Mouse (Mus musculus) neural tube, embryonic 11.5 days (tissue): ENCODE results near the gene Cpa5. TPM values are rescaled to one million over a fixed set of nuclear protein-coding genes. Genes with fewer than 3 reads are reported as not detected.
A peak's percentile ranks its signal among the peaks of the same experiment; 100 is the strongest.

Experiments used
- ATAC-seq: fragments of 200-750 bp; cut with Nextera tagmentation; 2 replicates; pipeline ENCODE4 v1.8.0; 2017; ENCODE audit warnings: moderate number of reproducible peaks, mild to moderate bottlenecking, moderate TSS enrichment, moderate library complexity; ENCODE audit not compliant: insufficient read depth, low FRiP score, low TSS enrichment
- DNase-seq: peaks from one replicate; pipeline ENCODE4 v3.0.0-alpha.2; 2015; ENCODE audit warnings: low spot score
- H3K27ac ChIP-seq: fragments of 300-500 bp; sonication (generic); 2 replicates; pipeline ENCODE4 v1.5.1; 2014; ENCODE audit warnings: low read depth, mild to moderate bottlenecking, low read length
- H3K27me3 ChIP-seq: fragments of 300-500 bp; sonication (generic); 2 replicates; pipeline ENCODE4 v1.6.1; 2014; ENCODE audit warnings: mild to moderate bottlenecking, low read length, mixed read lengths; ENCODE audit not compliant: control insufficient read depth, insufficient read depth
- H3K36me3 ChIP-seq: fragments of 300-500 bp; sonication (generic); 2 replicates; pipeline ENCODE4 v1.6.1; 2014; ENCODE audit warnings: mild to moderate bottlenecking, low read length, moderate library complexity, mixed read lengths; ENCODE audit not compliant: control insufficient read depth, insufficient read depth
- H3K4me1 ChIP-seq: fragments of 300-500 bp; sonication (generic); 2 replicates; pipeline ENCODE4 v1.6.1; 2014; ENCODE audit warnings: low read length, mixed read lengths; ENCODE audit not compliant: control insufficient read depth, insufficient read depth
- H3K4me2 ChIP-seq: fragments of 300-500 bp; sonication (generic); 2 replicates; pipeline ENCODE4 v1.6.1; 2014; ENCODE audit warnings: low read depth, mild to moderate bottlenecking, moderate library complexity
- H3K4me3 ChIP-seq: fragments of 300-500 bp; sonication (generic); 2 replicates; pipeline ENCODE4 v1.5.1; 2014; ENCODE audit warnings: low read depth, low read length
- H3K9ac ChIP-seq: fragments of 300-500 bp; sonication (generic); 2 replicates; pipeline ENCODE4 v1.6.1; 2014; ENCODE audit warnings: mild to moderate bottlenecking, low read length
- H3K9me3 ChIP-seq: fragments of 300-500 bp; sonication (generic); 2 replicates; pipeline ENCODE4 v1.6.1; 2016; ENCODE audit warnings: low read length; ENCODE audit not compliant: control insufficient read depth
- WGBS: fragments of 180-500 bp; shearing (Covaris S2); extraction: QIAGEN DNeasy Blood & Tissue Kit; methylation state at CpG from one replicate; pipeline ENCODE4 v1.1.7; 2014; 5-methylcytosine and 5-hydroxymethylcytosine counted together
- polyA plus RNA-seq: library from polyadenylated mRNA; unstranded; fragments of >200 nt; fragmentation: Nextera tagmentation; extraction: Ambion mirVana; gene quantifications from 2 replicates; pipeline ENCODE4 v1.2.1, GENCODE M21; 2014

Cpa5 gene
- polyA plus RNA-seq, 1 experiment from 2014 or later = not detected

GRCm38 (mm10) chr6:30615741-30616140 is 4.9 kb downstream of the Cpa5 start:
- ATAC-seq (no peak), DNase-seq (no peak)
- H3K9ac ChIP-seq = no peak overlapping the region
- H3K36me3 ChIP-seq = no peaks in the 10 kb centered on the region
- H3K9me3 ChIP-seq = no peaks in the 10 kb centered on the region
- 17% methylated on average over 4 of the region's 4 CpGs for WGBS
- no peak overlapping the region for H3K4me3 ChIP-seq
- peaks cover 43% of the 10 kb centered on the region for H3K4me1 ChIP-seq
- peak overlapping the region; percentile 83 for H3K27ac ChIP-seq
- H3K4me2 ChIP-seq = no peak overlapping the region
- H3K27me3 ChIP-seq = no peaks in the 10 kb centered on the region

DNA sequence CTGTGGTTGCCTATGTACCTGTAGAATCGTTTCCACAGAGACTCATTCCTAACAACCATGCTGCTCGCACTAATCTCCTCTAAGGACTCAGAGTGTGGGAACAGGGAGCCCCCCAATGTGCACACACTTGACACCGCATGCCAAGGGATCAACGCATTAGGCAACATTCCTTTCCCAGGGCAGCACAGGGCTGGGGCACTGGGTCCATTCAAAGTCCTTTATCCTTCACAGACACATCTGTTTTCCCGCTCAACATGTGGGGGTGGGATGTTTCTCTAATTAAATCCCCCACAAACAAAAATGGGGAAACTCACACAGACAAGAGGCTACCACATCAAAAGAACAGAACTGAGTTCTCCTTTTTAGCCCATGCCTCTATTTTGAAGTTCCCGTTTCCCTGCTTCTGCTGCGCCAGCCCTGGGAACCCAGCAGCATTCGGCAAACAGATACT is 5.7 kb downstream of the Cpa5 start:
- Histone ChIP-seq H3K9ac (peak overlapping the region; percentile 32; the same call in 1 of the 2 replicates), H3K4me2 (peak overlapping the region; percentile 44), H3K27me3 (no peaks in the 10 kb centered on the region), H3K9me3 (no peaks in the 10 kb centered on the region), H3K36me3 (no peaks in the 10 kb centered on the region), H3K27ac (peak overlapping the region; percentile 83), H3K4me3 (no peak overlapping the region), H3K4me1 (peaks cover 41% of the 10 kb centered on the region)
- 2% methylated on average over 8 of the region's 8 CpGs for WGBS
- DNase-seq (peak; percentile 60), ATAC-seq (no peak)

DNA sequence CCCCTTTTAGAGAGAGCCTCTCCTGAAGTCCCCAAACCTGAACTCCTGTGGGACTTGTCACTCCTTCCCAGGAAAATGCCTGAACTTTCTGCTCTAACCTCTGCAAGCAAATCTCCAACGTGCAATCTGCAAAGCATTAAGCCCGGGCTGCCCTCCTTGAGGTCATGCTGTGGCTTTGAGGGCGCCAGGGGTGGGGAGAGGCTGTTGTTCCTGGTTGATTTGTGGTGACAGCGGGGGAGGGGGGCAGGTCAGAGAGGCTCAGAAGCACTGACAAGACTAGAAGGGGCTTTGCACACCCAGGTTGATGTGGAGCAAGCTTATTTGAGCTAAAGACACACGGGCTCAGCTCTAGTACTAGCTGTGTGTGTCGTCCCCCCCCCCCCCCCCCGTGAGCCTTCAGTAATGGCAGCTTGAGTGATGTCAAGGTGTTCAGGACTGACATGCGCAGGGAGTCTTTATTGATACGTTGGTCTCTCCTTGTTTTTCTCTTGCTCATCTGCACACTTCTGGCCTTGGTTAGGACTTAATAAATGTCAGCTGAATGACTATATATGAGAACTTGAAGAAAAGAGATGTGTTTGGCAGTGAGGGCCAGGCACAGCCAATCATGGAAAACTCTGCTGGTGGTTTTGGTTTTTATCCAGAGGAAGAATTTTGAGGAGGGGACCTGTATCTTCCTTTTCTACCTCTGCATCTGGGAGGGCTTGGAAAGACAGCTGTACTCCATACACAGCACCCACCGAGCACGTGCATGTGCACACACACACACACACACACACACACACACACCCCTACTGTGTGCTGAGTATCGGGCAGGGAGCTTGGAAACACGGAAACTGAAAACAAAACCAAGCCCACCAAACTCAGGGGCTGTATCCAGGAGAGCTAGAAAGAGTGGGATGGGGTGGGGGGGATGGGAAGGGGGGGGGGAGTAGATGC is 6.5 kb downstream of the Cpa5 start:
- Histone ChIP-seq H3K36me3 (no peaks in the 10 kb centered on the region), H3K4me2 (peak overlapping the region; percentile 44), H3K27ac (peak overlapping the region; percentile 83), H3K27me3 (no peaks in the 10 kb centered on the region), H3K9me3 (no peaks in the 10 kb centered on the region), H3K4me1 (peaks cover 40% of the 10 kb centered on the region), H3K9ac (no peak overlapping the region), H3K4me3 (0 out of 2 replicates have a peak overlapping the region, but pooled peaks have one; percentile 4)
- ATAC-seq (peak; percentile 45), DNase-seq (peak; percentile 81)
- 2% methylated on average over 13 of the region's 13 CpGs for WGBS

- Histone ChIP-seq H3K36me3 (no peaks in the 10 kb centered on the region), H3K4me2 (peak overlapping the region; percentile 44), H3K4me3 (0 out of 2 replicates have a peak overlapping the region, but pooled peaks have one; percentile 4), H3K9me3 (no peaks in the 10 kb centered on the region), H3K9ac (peak overlapping the region; percentile 27; the same call in 1 of the 2 replicates), H3K27ac (peak overlapping the region; percentile 83), H3K4me1 (peaks cover 39% of the 10 kb centered on the region), H3K27me3 (no peaks in the 10 kb centered on the region)
- ATAC-seq (peak; percentile 85), DNase-seq (peak; percentile 77)
- WGBS = 3% methylated on average over 18 of the region's 18 CpGs
Observed at GRCm38 (mm10) chr6:30617959-30618590, 7.3 kb downstream of the Cpa5 start.

GRCm38 (mm10) chr6:30618735-30619134 is 7.9 kb downstream of the Cpa5 start:
- no peak overlapping the region for H3K4me3 ChIP-seq
- no peak overlapping the region for H3K4me2 ChIP-seq

GRCm38 (mm10) chr6:30619606-30620005 is 8.8 kb downstream of the Cpa5 start:
- Histone ChIP-seq H3K4me2 (no peak overlapping the region), H3K36me3 (no peaks in the 10 kb centered on the region), H3K27ac (no peak overlapping the region), H3K9ac (no peak overlapping the region), H3K4me1 (peaks cover 39% of the 10 kb centered on the region), H3K27me3 (no peaks in the 10 kb centered on the region), H3K9me3 (no peaks in the 10 kb centered on the region), H3K4me3 (no peak overlapping the region)
- 68% methylated on average over 5 of the region's 5 CpGs for WGBS
- ATAC-seq (no peak), DNase-seq (no peak)

More at GRCm38 (mm10) chr6:30618735-30619134, 7.9 kb downstream of the Cpa5 start:
- 31% methylated on average over 6 of the region's 6 CpGs for WGBS
- no peaks in the 10 kb centered on the region for H3K27me3 ChIP-seq
- 0 out of 2 replicates have a peak overlapping the region, but pooled peaks have one; percentile 19 for H3K9ac ChIP-seq
- DNase-seq (no peak), ATAC-seq (no peak)
- H3K27ac ChIP-seq = peak overlapping the region; percentile 28
- H3K9me3 ChIP-seq = no peaks in the 10 kb centered on the region
- H3K4me1 ChIP-seq = peaks cover 39% of the 10 kb centered on the region
- H3K36me3 ChIP-seq = no peaks in the 10 kb centered on the region

DNA sequence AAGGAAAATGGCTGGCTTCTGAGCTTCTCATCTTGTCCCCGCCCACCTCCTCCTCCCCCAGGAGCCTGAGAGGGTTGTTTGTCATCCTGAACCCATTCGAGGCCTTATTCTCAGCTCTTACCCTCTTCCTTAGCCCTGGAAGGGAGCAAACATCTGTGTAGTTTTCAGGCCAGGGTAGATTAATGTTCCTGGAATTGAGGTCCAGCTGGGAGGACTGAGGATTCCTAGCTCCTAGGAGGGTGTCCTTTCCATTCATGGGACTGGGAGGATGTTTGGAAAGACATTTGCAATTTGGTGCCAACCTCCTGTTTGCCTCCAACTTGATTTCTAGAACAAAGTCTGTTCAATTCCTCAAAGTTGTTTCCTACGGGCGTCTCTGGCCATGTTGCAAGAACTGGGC is 9.8 kb downstream of the Cpa5 start:
- 0 out of 2 replicates have a peak overlapping the region, but pooled peaks have one; percentile 1 for H3K27ac ChIP-seq
- no peak overlapping the region for H3K4me2 ChIP-seq
- DNase-seq = no peak
- WGBS = 82% methylated on average over 4 of the region's 4 CpGs
- no peak overlapping the region for H3K9ac ChIP-seq
- no peak overlapping the region for H3K4me3 ChIP-seq
- H3K36me3 ChIP-seq = no peaks in the 10 kb centered on the region
- no peak for ATAC-seq
- H3K9me3 ChIP-seq = no peaks in the 10 kb centered on the region
- no peaks in the 10 kb centered on the region for H3K27me3 ChIP-seq
- peaks cover 32% of the 10 kb centered on the region for H3K4me1 ChIP-seq

DNA sequence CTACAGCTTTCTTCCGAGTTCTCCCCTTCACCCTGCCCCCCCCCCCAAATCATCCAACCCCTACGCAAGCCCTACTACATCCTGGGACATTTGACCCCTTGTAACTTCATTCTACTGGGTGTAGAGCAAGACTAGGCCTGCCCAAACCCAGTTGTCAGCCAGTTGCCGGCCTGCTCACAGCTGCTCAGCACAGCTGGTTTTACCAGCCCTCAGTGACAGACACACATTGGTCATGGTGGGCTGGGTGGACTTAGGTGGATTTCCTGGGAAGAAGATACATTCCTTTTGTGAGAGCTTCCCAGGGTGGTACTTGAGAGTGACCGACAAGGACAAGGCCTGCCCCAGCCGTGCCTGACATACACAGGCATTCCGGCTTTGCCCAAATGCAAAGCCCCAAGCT is 10.2 kb downstream of the Cpa5 start:
- WGBS = 86% methylated on average over 6 of the region's 6 CpGs
- ATAC-seq (no peak), DNase-seq (no peak)
- no peak overlapping the region for H3K27ac ChIP-seq
- no peaks in the 10 kb centered on the region for H3K9me3 ChIP-seq
- no peak overlapping the region for H3K4me3 ChIP-seq
- no peaks in the 10 kb centered on the region for H3K36me3 ChIP-seq
- peaks cover 28% of the 10 kb centered on the region for H3K4me1 ChIP-seq
- H3K9ac ChIP-seq = no peak overlapping the region
- no peak overlapping the region for H3K4me2 ChIP-seq
- no peaks in the 10 kb centered on the region for H3K27me3 ChIP-seq
